Mouse (Mus musculus) cerebellum, postnatal 4 days (tissue): ENCODE measurements around the gene Tmem123.

ENCODE experiments used
- DNase-seq, 2 experiments: peaks; one replicate each; pipeline ENCODE4 v3.0.0; 2022; ENCODE audit warnings: low spot score in 2 of 2, mixed read lengths in 1 of 2

The Tmem123 gene

GRCm38 (mm10) chr9:7775011-7775410 lies 11.2 kb downstream of the Tmem123 start:
- DNase-seq: no peak

DNA sequence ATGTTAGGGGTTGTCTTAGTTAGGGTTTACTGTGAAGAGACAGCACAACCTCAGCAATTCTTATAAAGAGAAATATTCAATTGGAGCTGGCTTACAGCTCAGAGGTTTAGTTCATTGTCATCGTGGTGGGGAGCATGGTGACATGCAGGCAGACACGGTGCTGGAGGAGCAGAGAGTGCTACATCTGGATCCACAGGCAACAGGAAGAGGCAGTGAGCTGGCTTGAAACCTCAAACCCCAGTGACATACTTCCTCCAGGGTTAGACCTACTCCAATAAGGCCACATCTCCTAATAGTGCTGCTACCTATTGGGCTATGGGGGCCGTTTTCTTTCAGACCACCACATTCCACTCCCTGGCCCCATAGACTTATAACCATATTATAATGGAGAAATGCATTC lies 12.1 kb downstream of the Tmem123 start:
- no peak for DNase-seq

- no peak for DNase-seq
Measured at GRCm38 (mm10) chr9:7776940-7777339, 13.1 kb downstream of the Tmem123 start.

- DNase-seq: no peak
Measured at GRCm38 (mm10) chr9:7777652-7778051, 13.8 kb downstream of the Tmem123 start.

DNA sequence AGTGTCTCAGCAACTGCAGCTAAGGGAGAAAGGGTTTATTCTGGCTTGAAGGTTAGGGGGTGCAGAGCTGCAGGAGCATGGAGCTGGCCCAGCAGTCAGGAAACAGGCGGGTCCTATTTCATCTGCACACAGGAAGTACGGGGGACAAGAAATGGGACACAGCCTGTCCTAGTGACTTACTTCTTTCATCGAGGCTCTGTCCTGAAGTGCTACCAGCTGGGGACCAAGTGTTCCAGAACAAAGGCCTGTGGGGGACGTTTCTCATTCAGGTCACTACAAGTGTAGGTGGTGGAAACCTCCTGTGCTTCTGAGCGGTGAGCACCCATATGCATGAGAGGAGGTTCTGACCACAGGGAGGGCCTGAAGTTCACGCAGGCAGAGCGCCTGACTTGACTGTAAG lies 14.9 kb downstream of the Tmem123 start:
- DNase-seq: no peak

GRCm38 (mm10) chr9:7779786-7780185 lies 15.9 kb downstream of the Tmem123 start:
- DNase-seq: no peak

- no peak for DNase-seq
Measured at GRCm38 (mm10) chr9:7780250-7781150, 16.7 kb downstream of the Tmem123 start.

DNA sequence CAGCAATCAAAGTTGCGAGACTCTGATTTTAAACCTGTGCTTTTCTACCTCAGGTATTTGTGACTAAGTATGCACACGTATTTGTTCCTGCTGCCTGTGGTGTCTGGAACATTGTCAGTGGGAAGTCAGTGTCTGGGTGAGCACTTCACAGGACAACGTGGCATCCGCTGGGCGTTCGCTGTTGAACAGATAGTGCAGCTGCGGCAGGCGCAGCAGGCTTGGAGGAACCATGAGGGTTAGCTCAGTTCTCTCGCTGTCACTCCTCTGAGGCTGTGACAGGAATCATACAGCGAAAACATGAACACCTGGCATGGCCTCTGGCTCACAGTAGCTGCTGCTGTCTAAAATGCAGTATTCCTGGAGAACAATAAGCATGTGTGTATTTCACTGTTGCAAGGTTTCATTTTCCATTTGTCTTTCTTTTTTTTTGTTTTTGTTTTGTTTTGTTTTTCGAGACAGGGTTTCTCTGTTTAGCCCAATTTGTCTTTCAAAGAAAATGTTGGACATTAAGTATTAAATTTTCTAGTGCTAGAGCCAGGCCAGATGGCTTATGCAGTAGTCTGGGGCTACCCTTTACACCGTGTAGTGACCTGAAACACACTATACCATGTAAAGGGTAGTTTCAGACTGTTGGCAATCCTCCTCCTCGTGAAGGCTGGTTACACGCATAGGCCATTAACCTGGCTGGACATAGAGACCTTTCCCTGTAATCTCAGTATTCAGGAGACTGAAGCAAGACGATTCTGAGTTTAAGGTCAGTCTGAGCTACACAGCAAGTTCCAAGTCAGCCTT lies 20.2 kb downstream of the Tmem123 start:
- DNase-seq: no peak

DNA sequence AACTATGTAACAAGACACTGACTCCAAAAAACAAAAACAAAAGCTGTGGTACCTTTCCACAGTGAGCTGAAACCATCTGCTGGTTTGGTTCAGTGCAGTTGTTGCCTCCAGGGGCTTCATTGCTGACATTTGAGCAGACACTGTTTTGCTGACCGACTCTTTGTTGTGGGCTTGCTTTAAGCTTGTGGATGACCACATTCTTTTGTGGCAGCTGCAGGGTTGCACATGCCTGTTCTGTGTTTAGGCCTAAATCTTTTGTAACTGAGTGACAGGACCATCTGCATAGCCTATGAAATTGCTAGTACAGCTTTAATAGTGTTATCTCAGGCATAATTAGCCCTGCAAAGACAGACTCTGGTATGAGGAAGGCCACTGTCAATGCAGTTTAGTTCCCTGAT lies 20.8 kb downstream of the Tmem123 start:
- DNase-seq: no peak

GRCm38 (mm10) chr9:7785396-7785795 lies 21.6 kb downstream of the Tmem123 start:
- no peak for DNase-seq

- no peak for DNase-seq
Measured at GRCm38 (mm10) chr9:7786086-7786485, 22.2 kb downstream of the Tmem123 start.

GRCm38 (mm10) chr9:7788411-7788810 lies 24.6 kb downstream of the Tmem123 start:
- no peak for DNase-seq

- DNase-seq: no peak
Measured at GRCm38 (mm10) chr9:7789764-7790575, 26.1 kb downstream of the Tmem123 start.

- DNase-seq: no peak
Measured at GRCm38 (mm10) chr9:7790580-7791084, 26.8 kb downstream of the Tmem123 start.

DNA sequence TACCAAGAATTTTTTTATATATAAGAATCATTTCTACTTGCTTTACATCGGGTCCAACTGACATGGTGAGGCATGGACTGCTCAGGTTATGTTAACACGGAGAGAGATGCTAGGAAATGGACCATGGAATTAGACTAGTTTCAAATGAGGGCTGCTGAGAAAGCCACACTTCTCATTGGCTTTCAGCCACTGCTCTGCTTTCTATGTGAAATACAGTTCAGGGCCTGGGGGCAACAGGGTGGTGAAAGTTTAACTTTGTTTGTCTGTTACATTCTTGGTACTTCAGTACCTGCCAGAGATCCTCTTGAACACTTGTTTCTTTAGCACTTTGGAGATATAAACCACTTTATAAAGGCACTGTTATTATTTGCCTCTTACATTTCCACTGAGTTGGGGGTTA lies 29.7 kb downstream of the Tmem123 start:
- no peak for DNase-seq

DNA sequence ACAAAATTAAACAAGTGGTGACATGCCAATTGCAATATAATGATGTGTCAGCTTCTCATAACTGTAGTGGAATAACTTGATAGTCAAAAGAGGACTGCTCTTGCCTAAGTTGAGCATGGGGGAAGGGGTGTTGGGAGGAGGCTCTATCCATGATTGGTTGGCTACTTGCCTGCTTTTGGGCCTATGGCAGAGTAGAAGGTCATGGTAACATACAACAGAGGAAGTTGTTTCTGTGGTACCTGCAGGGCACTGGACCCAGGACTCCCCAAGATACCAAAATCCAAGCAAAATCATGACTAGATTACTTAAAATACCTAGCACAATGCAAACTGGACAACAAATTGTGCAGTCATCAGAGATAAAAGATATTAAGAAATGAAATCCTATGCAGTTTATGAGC lies 31.7 kb downstream of the Tmem123 start:
- no peak for DNase-seq

- DNase-seq: no peak
Measured at GRCm38 (mm10) chr9:7796129-7796864, 32.5 kb downstream of the Tmem123 start.

DNA sequence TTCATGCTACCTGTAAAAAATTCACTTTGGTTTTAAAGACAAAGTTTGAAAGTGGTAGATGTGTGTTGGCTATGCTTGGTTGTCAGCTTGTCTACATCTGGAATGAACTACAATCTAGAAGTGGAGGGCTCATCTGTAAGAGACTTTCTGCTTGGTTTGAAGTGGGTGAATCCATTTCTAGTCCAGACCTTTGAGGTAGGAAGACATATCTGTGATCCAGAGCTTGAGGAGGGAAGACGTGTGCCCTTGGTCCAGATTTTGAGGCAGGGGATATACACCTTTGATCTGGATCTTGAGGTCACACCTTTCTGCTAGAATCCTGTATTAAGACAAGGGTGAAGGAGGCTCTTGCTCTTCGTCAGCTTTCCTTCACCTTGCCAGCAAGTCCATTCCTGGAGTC lies 33.7 kb downstream of the Tmem123 start:
- no peak for DNase-seq

- no peak for DNase-seq
Measured at GRCm38 (mm10) chr9:7798555-7798954, 34.7 kb downstream of the Tmem123 start.

- no peak for DNase-seq
Measured at GRCm38 (mm10) chr9:7805101-7805506, 41.3 kb downstream of the Tmem123 start.

DNA sequence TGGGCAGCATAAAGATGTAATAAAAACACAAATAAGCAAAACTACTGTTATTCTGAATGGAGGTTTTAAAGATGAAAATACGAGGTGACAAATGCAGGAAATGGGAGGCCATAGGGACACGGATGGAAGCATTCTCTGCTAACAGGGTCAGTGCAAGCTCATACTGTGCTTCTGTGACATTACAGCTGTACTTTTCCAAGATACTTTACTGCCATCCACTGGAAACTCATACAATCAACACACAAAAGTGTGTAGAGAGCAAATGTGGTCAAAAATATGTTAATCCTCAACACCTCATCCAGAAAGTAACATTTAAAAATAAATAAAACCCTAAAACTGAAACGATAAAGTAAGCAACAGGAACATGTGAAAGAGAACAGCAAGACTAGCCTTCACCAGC lies 58.9 kb downstream of the Tmem123 start:
- DNase-seq: no peak
